Mouse (Mus musculus): Measurements from ENCODE around the gene Mcoln2. TPM values are rescaled to one million over a fixed set of nuclear protein-coding genes. Genes with fewer than 3 reads are reported as not detected.
A peak's percentile ranks its signal among the peaks of the same experiment; 100 is the strongest.

Gene Mcoln2
- polyA plus RNA-seq, 1 experiment from 2014 or later, result 0.30 TPM

DNA sequence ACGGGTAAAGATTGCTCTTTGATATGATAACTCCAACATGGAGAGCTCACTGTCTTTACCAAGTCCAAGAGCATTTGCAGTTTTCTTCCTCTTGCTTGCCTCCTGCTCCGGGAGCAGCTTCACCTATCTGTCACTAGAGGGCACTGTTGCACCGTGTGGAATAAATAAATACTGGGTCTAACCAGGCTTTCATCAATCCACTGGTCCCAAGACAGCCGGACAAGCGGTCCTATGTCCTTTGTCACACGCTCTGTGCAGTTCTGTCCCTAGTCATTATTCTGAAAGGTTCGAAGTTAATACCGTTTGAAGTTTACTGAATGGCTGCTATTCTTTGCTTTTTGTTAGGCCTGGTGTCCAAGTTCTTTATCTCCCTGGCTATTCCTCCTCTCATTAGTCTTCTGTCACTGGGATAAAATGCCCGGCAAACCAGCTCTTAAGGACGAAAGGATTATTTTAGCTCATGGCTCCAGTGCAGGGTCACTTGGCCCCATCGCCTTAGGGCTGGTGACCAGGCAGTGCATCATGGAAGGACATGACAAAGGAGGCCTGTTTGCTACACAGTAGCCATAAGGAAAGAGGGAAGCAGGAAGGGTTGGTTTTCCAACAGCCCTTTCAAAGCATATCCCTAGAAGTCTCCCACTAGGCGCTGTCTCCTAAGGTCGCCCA, 35.5 kb downstream of the Mcoln2 start:
- DNase-seq (peak; percentile 93), ATAC-seq (ENCODE audit: low FRiP score, low TSS enrichment) (peak; percentile 67)
- WGBS, result 18% methylated on average over 13 of the region's 13 CpGs
- peaks cover 7% of the 10 kb centered on the region; the same call in 1 of the 2 replicates for H3K4me1 ChIP-seq (ENCODE audit: control insufficient read depth, insufficient read depth, low read length)
- no peak overlapping the region for H3K4me2 ChIP-seq (ENCODE audit: low read length)
- no peaks in the 10 kb centered on the region for H3K36me3 ChIP-seq (ENCODE audit: control insufficient read depth, insufficient read depth, low read length)
- no peaks in the 10 kb centered on the region for H3K27me3 ChIP-seq (ENCODE audit: control insufficient read depth, insufficient read depth, low read length)
- no peaks in the 10 kb centered on the region for H3K9me3 ChIP-seq (ENCODE audit: control insufficient read depth, low read length)
- H3K27ac ChIP-seq (replicated peaks; ENCODE audit: low read depth, low read length), result no peak overlapping the region
- H3K9ac ChIP-seq (replicated peaks; ENCODE audit: low read length), result no peak overlapping the region
- no peak overlapping the region for H3K4me3 ChIP-seq (replicated peaks; ENCODE audit: low read depth, low read length)

DNA sequence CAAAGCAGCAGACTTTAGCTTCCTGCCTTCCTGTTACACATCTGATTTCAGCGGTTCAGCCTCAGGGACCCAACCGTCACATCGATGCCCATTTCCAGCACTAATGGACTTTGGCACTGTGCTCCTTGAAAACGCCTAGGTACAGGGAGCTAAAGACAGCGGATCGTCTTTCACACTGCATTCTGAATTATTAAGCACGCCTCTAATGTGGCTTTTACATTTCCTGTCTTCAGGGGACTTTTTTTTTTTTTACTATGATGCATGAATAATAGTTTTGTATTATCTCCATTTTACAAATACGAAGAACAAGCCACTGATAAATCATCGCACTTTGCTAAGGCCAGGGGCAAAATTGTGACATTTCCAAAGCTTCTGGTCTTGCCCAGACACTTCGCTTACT, 36.4 kb downstream of the Mcoln2 start:
- Histone ChIP-seq H3K27me3 (ENCODE audit: control insufficient read depth, insufficient read depth, low read length) (no peaks in the 10 kb centered on the region), H3K4me2 (ENCODE audit: low read length) (no peak overlapping the region), H3K4me3 (replicated peaks; ENCODE audit: low read depth, low read length) (no peak overlapping the region), H3K9ac (replicated peaks; ENCODE audit: low read length) (no peak overlapping the region), H3K9me3 (ENCODE audit: control insufficient read depth, low read length) (no peaks in the 10 kb centered on the region), H3K27ac (replicated peaks; ENCODE audit: low read depth, low read length) (no peak overlapping the region), H3K4me1 (ENCODE audit: control insufficient read depth, insufficient read depth, low read length) (peaks cover 7% of the 10 kb centered on the region; the same call in 1 of the 2 replicates), H3K36me3 (ENCODE audit: control insufficient read depth, insufficient read depth, low read length) (no peaks in the 10 kb centered on the region)
- DNase-seq (peak; percentile 30), ATAC-seq (ENCODE audit: low FRiP score, low TSS enrichment) (no peak)
- 64% methylated on average over 10 of the region's 10 CpGs for WGBS

GRCm38 (mm10) chr3:146189933-146190332, 40.3 kb downstream of the Mcoln2 start:
- DNase-seq, result no peak
- ATAC-seq (ENCODE audit: low FRiP score, low TSS enrichment), result no peak
- 66% methylated on average over 10 of the region's 10 CpGs for WGBS

DNA sequence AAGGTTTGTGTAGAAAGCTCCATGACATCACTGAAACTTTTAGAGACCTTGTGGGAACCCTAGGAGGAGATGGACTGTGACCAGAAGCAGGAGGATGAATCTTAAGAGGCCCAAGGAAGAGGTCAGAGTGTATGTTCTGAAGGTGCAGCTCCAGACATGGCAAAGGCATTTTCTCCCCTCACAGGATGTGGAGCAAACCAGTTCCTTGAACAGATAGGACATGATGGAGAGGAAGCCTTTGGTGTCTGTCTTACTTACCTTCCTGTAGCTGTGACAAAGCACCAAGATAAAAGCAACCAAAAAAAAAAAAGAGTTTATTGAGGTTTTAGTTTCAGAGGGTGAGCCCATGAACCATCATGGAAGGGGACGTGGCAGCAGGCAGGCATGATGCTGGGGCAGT, 42.9 kb downstream of the Mcoln2 start:
- ATAC-seq (ENCODE audit: low FRiP score, low TSS enrichment) (no peak), DNase-seq (no peak)
- Histone ChIP-seq H3K9me3 (ENCODE audit: control insufficient read depth, low read length) (no peaks in the 10 kb centered on the region), H3K4me1 (ENCODE audit: control insufficient read depth, insufficient read depth, low read length) (no peaks in the 10 kb centered on the region), H3K27me3 (ENCODE audit: control insufficient read depth, insufficient read depth, low read length) (no peaks in the 10 kb centered on the region), H3K27ac (replicated peaks; ENCODE audit: low read depth, low read length) (no peak overlapping the region), H3K4me2 (ENCODE audit: low read length) (no peak overlapping the region), H3K4me3 (replicated peaks; ENCODE audit: low read depth, low read length) (no peak overlapping the region), H3K36me3 (ENCODE audit: control insufficient read depth, insufficient read depth, low read length) (no peaks in the 10 kb centered on the region), H3K9ac (replicated peaks; ENCODE audit: low read length) (no peak overlapping the region)
- 94% methylated on average over 1 of the region's 1 CpGs for WGBS

More at GRCm38 (mm10) chr3:146189933-146190332, 40.3 kb downstream of the Mcoln2 start:
- Histone ChIP-seq H3K9me3 (ENCODE audit: control insufficient read depth, low read length) (no peaks in the 10 kb centered on the region), H3K4me2 (ENCODE audit: low read length) (no peak overlapping the region), H3K9ac (replicated peaks; ENCODE audit: low read length) (no peak overlapping the region), H3K36me3 (ENCODE audit: control insufficient read depth, insufficient read depth, low read length) (no peaks in the 10 kb centered on the region), H3K4me1 (ENCODE audit: control insufficient read depth, insufficient read depth, low read length) (peaks cover 7% of the 10 kb centered on the region; the same call in 1 of the 2 replicates), H3K27me3 (ENCODE audit: control insufficient read depth, insufficient read depth, low read length) (no peaks in the 10 kb centered on the region), H3K4me3 (replicated peaks; ENCODE audit: low read depth, low read length) (no peak overlapping the region), H3K27ac (replicated peaks; ENCODE audit: low read depth, low read length) (no peak overlapping the region)

DNA sequence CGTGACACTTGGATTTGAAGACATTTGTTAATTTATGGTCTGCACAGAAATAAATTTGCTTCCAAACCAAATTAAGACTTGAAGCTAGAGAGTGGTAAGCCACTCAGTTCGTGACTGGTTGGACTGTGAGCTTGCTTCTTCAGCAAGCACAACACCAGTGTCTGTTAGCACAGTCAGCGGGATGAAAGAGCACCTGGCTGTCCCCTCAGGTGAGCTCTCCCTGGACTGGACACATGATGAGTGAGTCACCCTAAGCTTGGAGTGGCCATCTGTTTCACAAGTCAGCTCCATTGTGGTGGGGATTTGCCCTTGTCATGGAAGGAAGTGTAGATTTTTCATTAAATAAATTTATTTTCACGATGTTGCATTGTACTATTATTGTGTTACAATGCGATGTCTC, 45.5 kb downstream of the Mcoln2 start:
- WGBS, result 92% methylated on average over 5 of the region's 5 CpGs
- ATAC-seq (ENCODE audit: low FRiP score, low TSS enrichment), result no peak
- no peak overlapping the region for H3K27ac ChIP-seq (replicated peaks; ENCODE audit: low read depth, low read length)

DNA sequence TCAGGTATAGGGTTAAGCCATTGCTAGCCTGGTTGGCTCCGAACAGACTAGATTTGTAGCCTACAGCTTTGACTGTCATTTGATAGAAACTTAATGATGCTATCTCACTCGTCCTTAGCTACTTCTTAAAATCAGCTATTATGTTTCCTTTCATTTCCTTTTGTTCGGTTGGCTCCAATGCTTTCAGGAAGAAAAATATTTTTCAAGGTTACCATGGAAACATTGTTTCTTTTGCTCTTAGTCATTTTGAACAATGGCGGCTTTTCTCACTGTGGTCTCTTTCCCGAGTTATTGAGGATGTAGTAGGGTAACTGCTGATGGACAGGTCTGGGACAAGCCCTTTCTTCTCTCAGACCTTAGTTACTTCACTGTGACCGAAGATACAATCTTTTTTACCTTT, 46.7 kb downstream of the Mcoln2 start:
- H3K27ac ChIP-seq (replicated peaks; ENCODE audit: low read depth, low read length), result no peak overlapping the region
- DNase-seq, result peak; percentile 54
- no peak overlapping the region for H3K4me3 ChIP-seq (replicated peaks; ENCODE audit: low read depth, low read length)
- no peaks in the 10 kb centered on the region for H3K36me3 ChIP-seq (ENCODE audit: control insufficient read depth, insufficient read depth, low read length)
- 0 out of 2 replicates have a peak, but pooled peaks cover 4% of the 10 kb centered on the region for H3K4me1 ChIP-seq (ENCODE audit: control insufficient read depth, insufficient read depth, low read length)
- no peaks in the 10 kb centered on the region for H3K9me3 ChIP-seq (ENCODE audit: control insufficient read depth, low read length)
- ATAC-seq (ENCODE audit: low FRiP score, low TSS enrichment), result no peak
- H3K4me2 ChIP-seq (ENCODE audit: low read length), result no peak overlapping the region
- H3K27me3 ChIP-seq (ENCODE audit: control insufficient read depth, insufficient read depth, low read length), result no peaks in the 10 kb centered on the region
- no peak overlapping the region for H3K9ac ChIP-seq (replicated peaks; ENCODE audit: low read length)
- WGBS, result 26% methylated on average over 6 of the region's 6 CpGs

More for the DNA sequence above, 45.5 kb downstream of the Mcoln2 start:
- no peak overlapping the region for H3K4me3 ChIP-seq (replicated peaks; ENCODE audit: low read depth, low read length)
- 0 out of 2 replicates have a peak, but pooled peaks cover 4% of the 10 kb centered on the region for H3K4me1 ChIP-seq (ENCODE audit: control insufficient read depth, insufficient read depth, low read length)
- no peak overlapping the region for H3K9ac ChIP-seq (replicated peaks; ENCODE audit: low read length)
- H3K9me3 ChIP-seq (ENCODE audit: control insufficient read depth, low read length), result no peaks in the 10 kb centered on the region
- DNase-seq, result no peak
- no peaks in the 10 kb centered on the region for H3K27me3 ChIP-seq (ENCODE audit: control insufficient read depth, insufficient read depth, low read length)
- H3K36me3 ChIP-seq (ENCODE audit: control insufficient read depth, insufficient read depth, low read length), result no peaks in the 10 kb centered on the region
- H3K4me2 ChIP-seq (ENCODE audit: low read length), result no peak overlapping the region

DNA sequence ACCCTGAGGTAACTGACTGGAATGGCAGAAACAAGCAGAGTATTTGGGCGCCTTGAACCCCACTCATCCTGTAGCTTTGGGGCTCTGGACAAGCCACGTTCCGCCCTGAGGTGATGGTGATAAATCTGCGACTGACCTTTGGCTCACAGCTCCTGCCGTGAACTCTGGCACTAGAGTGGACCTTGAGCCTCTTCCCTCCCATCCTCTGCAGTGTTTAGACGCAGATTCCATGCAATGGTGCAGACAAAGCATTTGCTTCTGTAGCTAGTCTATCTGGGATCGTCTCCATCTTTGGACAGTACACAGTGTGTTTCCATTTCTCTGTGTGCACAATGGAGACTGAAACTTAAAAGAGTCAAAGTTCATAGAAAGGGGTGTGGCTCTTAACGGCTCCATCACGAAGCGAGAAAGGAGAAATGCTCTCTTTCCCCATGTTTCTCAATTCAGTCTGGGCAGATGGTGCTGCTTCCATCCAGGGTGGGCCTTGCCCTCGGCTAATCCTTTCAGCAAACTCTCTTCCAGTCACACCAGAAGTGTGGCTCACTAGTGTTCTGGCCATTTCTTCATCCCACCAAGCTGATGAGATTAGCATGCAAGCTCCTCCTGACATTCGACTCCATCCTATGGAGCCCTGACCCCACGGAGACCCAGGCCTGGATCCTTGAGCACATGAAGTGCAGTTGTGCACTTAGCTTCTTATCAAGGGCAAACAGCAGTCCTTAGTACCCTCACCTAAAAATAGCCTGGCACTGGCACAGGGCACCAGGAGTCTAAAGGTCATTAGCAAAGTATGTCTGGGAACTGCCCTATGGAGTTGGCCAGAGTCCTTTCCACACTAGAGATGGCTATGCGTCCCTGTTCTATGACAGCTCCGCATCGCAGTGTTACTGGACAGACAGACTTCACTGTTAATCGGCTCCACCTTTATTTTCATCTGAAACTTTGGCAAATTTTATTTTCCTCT, 47.4 kb downstream of the Mcoln2 start:
- Histone ChIP-seq H3K4me3 (replicated peaks; ENCODE audit: low read depth, low read length) (no peak overlapping the region), H3K27me3 (ENCODE audit: control insufficient read depth, insufficient read depth, low read length) (no peaks in the 10 kb centered on the region), H3K4me2 (ENCODE audit: low read length) (no peak overlapping the region), H3K9me3 (ENCODE audit: control insufficient read depth, low read length) (no peaks in the 10 kb centered on the region), H3K36me3 (ENCODE audit: control insufficient read depth, insufficient read depth, low read length) (no peaks in the 10 kb centered on the region), H3K27ac (replicated peaks; ENCODE audit: low read depth, low read length) (no peak overlapping the region), H3K4me1 (ENCODE audit: control insufficient read depth, insufficient read depth, low read length) (0 out of 2 replicates have a peak, but pooled peaks cover 4% of the 10 kb centered on the region), H3K9ac (replicated peaks; ENCODE audit: low read length) (no peak overlapping the region)
- DNase-seq (no peak), ATAC-seq (ENCODE audit: low FRiP score, low TSS enrichment) (no peak)
- WGBS, result 81% methylated on average over 17 of the region's 17 CpGs

DNA sequence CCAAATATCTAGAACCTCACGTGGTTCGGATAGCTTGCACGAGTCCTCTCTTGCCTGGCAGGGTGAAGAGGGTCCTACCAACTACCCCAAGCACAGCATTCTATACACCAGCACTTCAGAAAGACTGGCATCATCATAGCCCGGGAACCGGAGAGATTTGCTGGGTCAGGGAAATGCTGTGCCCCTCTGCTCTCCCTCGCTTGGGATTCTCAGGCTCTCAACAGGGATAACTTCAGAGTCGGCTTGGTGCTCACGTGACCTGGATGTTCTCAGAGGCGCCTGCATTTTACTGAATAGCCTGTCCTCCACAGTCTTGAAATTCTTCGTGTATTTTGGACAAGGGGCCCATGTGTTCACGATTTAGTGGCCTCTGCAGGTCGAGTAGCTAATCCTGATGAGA, 48.2 kb downstream of the Mcoln2 start:
- Histone ChIP-seq H3K4me2 (ENCODE audit: low read length) (no peak overlapping the region), H3K9me3 (ENCODE audit: control insufficient read depth, low read length) (no peaks in the 10 kb centered on the region), H3K27me3 (ENCODE audit: control insufficient read depth, insufficient read depth, low read length) (no peaks in the 10 kb centered on the region), H3K27ac (replicated peaks; ENCODE audit: low read depth, low read length) (no peak overlapping the region), H3K4me3 (replicated peaks; ENCODE audit: low read depth, low read length) (no peak overlapping the region), H3K36me3 (ENCODE audit: control insufficient read depth, insufficient read depth, low read length) (no peaks in the 10 kb centered on the region), H3K9ac (replicated peaks; ENCODE audit: low read length) (no peak overlapping the region), H3K4me1 (ENCODE audit: control insufficient read depth, insufficient read depth, low read length) (0 out of 2 replicates have a peak, but pooled peaks cover 4% of the 10 kb centered on the region)
- WGBS, result 92% methylated on average over 12 of the region's 12 CpGs
- no peak for DNase-seq
- ATAC-seq (ENCODE audit: low FRiP score, low TSS enrichment), result no peak

Measured in midbrain, embryonic 14.5 days (tissue).